Mouse (Mus musculus) stomach, embryonic 16.5 days (tissue): Measurements from ENCODE around the gene Capn11. TPM values are rescaled to one million over a fixed set of nuclear protein-coding genes. Genes with fewer than 3 reads are reported as not detected.
"Not testable (repeated sequence)": the region's sequence is repeated elsewhere in the genome, so short reads cannot be mapped to it uniquely, and the experiment has no call there.

Experiments used
- ATAC-seq: fragments of 200-750 bp; cut with Nextera tagmentation; 2 replicates; pipeline ENCODE4 v1.8.0; 2017; ENCODE audit warnings: moderate number of reproducible peaks, moderate TSS enrichment; ENCODE audit not compliant: insufficient read depth, low FRiP score
- H3K27ac ChIP-seq: fragments of 300-500 bp; sonication (generic); 2 replicates; pipeline ENCODE4 v1.5.1; 2014; ENCODE audit warnings: low read length
- H3K27me3 ChIP-seq: fragments of 300-500 bp; sonication (generic); 2 replicates; pipeline ENCODE4 v1.6.1; 2014; ENCODE audit warnings: low read length, control low read depth, mixed read lengths; ENCODE audit not compliant: control insufficient read depth, insufficient read depth
- H3K36me3 ChIP-seq: fragments of 300-500 bp; sonication (generic); 2 replicates; pipeline ENCODE4 v1.6.1; 2014; ENCODE audit warnings: low read length; ENCODE audit not compliant: control insufficient read depth, insufficient read depth
- H3K4me1 ChIP-seq: fragments of 300-500 bp; sonication (generic); 2 replicates; pipeline ENCODE4 v1.6.1; 2014; ENCODE audit warnings: low read length, control low read depth, mixed read lengths; ENCODE audit not compliant: control insufficient read depth, insufficient read depth
- H3K4me2 ChIP-seq: fragments of 300-500 bp; sonication (generic); 2 replicates; pipeline ENCODE4 v1.6.1; 2014; ENCODE audit warnings: low read depth, low read length, mixed read lengths
- H3K4me3 ChIP-seq: fragments of 300-500 bp; sonication (generic); replicated peaks from 2 replicates; pipeline ENCODE4 v1.5.1; 2014; ENCODE audit warnings: mild to moderate bottlenecking, low read length
- H3K9ac ChIP-seq: fragments of 300-500 bp; sonication (generic); 2 replicates; pipeline ENCODE4 v1.6.1; 2014; ENCODE audit warnings: low read length
- H3K9me3 ChIP-seq: fragments of 300-500 bp; sonication (generic); replicated peaks from 2 replicates; pipeline ENCODE4 v1.6.1; 2016; ENCODE audit warnings: low read length, control low read depth; ENCODE audit not compliant: control insufficient read depth
- WGBS: fragments of 180-500 bp; shearing (Covaris S2); extraction: QIAGEN DNeasy Blood & Tissue Kit; methylation state at CpG from one replicate; pipeline ENCODE4 v1.1.7; 2014; 5-methylcytosine and 5-hydroxymethylcytosine counted together
- polyA plus RNA-seq: library from polyadenylated mRNA; unstranded; fragments of >200 nt; fragmentation: Nextera tagmentation; extraction: Ambion mirVana; gene quantifications from 2 replicates; pipeline ENCODE4 v1.2.1, GENCODE M21; 2015

The Capn11 gene
- polyA plus RNA-seq, 1 experiment from 2014 or later = 0.45 TPM

GRCm38 (mm10) chr17:45626577-45627134, 32.5 kb downstream of the Capn11 start:
- 25% methylated on average over 15 of the region's 15 CpGs for WGBS
- Histone ChIP-seq H3K4me1 (peaks cover 11% of the 10 kb centered on the region), H3K27me3 (no peaks in the 10 kb centered on the region), H3K4me3 (no peak overlapping the region; the same call in 1 of the 2 replicates), H3K9ac (0 out of 2 replicates have a peak overlapping the region, but pooled peaks have one; percentile 28), H3K9me3 (no peaks in the 10 kb centered on the region), H3K27ac (no peak overlapping the region), H3K4me2 (peak overlapping the region; percentile 38), H3K36me3 (no peaks in the 10 kb centered on the region)
- no peak; the same call in 1 of the 2 replicates for ATAC-seq

DNA sequence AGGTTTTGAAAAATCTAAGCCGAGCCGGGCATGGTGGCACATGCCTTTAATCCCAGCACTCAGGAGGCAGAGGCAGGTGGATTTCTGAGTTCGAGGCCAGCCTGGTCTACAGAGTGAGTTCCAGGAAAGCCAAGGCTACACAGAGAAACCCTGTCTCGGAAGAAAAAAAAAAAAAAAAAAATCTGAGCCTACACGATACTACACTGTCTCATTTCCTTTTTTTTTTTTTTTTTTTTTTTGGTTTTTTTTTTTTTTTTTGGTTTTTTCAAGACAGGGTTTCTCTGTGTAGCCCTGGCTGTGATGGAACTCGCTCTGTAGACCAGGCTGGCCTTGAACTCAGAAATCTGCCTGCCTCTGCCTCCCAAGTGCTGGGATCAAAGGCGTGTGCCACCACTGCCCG, 35.7 kb downstream of the Capn11 start:
- H3K4me3 ChIP-seq, H3K4me2 ChIP-seq, H3K9ac ChIP-seq, H3K27me3 ChIP-seq, ATAC-seq, H3K9me3 ChIP-seq, H3K36me3 ChIP-seq, H3K27ac ChIP-seq: not testable (repeated sequence)
- H3K4me1 ChIP-seq = peaks cover 16% of the 10 kb centered on the region
- WGBS = 87% methylated on average over 8 of the region's 8 CpGs

DNA sequence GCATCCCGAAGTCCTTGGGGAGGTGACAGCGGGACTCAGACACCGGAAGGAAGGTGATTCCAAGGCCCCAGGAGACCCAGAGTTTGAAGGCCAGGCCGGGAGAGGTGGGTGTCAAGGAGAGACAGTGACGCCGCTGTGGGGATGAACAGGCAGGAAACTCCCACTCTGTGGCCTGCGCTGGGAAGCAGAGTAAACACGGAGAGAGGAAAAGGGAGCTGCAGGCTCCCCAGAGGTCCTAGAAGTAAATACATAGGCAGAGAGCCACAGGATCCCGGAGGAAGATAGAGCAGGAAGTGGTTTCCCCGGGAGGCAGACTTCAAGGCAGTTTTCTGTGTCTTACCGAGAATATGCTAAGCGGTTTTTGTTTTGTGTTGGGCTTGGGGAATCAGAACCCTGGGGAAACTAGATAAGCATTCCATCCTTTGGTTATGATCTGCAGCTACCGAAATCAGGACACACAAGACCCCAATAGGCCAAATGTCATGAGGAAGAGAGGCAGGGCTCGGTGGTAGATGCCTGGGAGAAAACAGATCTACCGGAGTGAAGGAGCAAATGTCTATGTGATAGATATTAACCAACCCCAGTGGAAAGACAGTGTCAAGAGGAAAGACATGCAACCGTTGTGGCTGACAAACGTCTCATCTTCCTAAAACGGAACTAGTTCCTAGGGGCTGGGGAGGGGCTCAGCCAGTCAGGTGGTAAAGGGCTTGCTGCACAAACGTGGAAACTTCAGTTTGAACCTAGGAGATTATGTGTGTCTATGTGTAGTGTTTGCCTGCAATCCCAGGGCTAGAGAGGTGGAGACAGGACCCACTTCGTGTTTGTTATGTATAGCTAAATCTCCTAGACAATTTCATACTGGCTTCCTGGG, 39.5 kb downstream of the Capn11 start:
- H3K4me2 ChIP-seq = peak overlapping the region; percentile 51
- no peaks in the 10 kb centered on the region for H3K9me3 ChIP-seq
- 19% methylated on average over 20 of the region's 20 CpGs for WGBS

DNA sequence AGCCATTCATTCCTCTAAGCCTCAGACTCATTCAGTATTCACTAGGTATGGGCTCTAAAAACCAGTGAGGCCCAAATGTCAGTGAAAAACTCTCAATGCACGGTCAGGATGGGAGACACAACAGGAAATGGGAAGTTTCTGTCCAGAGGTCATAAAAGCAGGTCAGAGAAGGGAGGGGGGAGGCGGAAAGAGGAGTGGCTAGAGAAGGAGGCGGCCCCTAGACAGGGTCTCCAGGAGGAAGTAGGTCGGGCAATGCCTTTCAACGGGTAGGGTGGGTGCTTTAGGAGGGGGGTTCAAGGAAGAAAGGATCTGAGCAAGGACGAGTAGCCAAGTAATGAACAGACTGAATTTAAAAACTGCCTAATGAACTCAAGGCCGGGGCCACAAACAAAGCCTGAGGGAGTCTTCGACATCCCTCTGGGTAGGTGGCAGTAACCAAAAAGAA, 40.2 kb downstream of the Capn11 start:
- no peaks in the 10 kb centered on the region for H3K9me3 ChIP-seq
- H3K4me3 ChIP-seq = peak overlapping the region; percentile 23; the same call in 1 of the 2 replicates
- peak; percentile 73; the same call in 1 of the 2 replicates for ATAC-seq
- no peaks in the 10 kb centered on the region for H3K27me3 ChIP-seq
- H3K4me1 ChIP-seq = peaks cover 12% of the 10 kb centered on the region
- H3K4me2 ChIP-seq = peak overlapping the region; percentile 51
- H3K27ac ChIP-seq = peak overlapping the region; percentile 80
- WGBS = 27% methylated on average over 8 of the region's 8 CpGs
- no peaks in the 10 kb centered on the region for H3K36me3 ChIP-seq
- H3K9ac ChIP-seq = peak overlapping the region; percentile 57; the same call in 1 of the 2 replicates

More for the DNA sequence above, 39.5 kb downstream of the Capn11 start:
- no peaks in the 10 kb centered on the region for H3K27me3 ChIP-seq
- H3K4me3 ChIP-seq = peak overlapping the region; percentile 23; the same call in 1 of the 2 replicates
- no peaks in the 10 kb centered on the region for H3K36me3 ChIP-seq
- H3K27ac ChIP-seq = peak overlapping the region; percentile 80
- H3K9ac ChIP-seq = peak overlapping the region; percentile 57; the same call in 1 of the 2 replicates
- H3K4me1 ChIP-seq = peaks cover 12% of the 10 kb centered on the region
- no peak; the same call in 1 of the 2 replicates for ATAC-seq

DNA sequence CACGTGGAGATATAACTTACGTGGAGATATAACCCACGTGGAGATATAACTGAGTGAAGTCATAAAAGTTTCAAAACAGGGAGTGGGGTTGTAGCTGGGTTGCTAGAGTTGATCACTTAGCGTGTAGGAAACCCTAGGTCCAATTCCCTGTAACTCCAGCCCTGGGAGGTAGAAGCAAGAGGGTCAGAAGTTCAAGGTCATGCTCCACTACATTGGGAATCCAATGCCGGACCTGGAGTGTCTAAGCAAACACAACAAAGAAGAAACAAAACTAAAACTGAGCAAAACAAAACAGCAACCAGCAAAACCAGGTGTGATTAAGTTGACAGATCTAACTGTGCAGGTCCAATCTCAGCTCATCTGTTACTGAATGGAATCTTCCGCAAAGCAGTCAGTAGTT, 41.5 kb downstream of the Capn11 start:
- ATAC-seq = no peak
- Histone ChIP-seq H3K27ac (no peak overlapping the region), H3K4me3 (no peak overlapping the region), H3K9ac (no peak overlapping the region), H3K4me2 (no peak overlapping the region), H3K4me1 (peaks cover 12% of the 10 kb centered on the region), H3K36me3 (no peaks in the 10 kb centered on the region), H3K27me3 (no peaks in the 10 kb centered on the region), H3K9me3 (no peaks in the 10 kb centered on the region)
- 82% methylated on average over 6 of the region's 6 CpGs for WGBS

DNA sequence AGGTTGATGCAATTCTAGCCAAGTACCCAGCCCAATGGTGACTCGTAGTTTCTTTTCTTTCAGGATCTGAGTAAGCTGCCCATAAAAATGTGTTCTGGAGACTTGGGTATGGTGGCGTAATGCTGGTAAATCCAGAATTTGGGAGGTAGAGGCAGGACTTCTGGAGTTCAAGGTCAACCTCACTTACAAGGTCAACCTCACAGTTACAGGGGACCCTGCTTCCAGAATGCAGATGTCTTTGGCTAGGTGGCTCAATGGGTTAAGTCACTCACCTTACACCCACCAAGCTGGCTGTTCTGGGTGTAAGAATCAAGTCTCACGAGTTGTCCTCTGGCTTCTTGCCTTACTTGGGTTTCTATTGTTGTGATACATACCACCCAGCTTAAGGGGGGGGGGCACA, 42.4 kb downstream of the Capn11 start:
- Histone ChIP-seq H3K36me3 (no peaks in the 10 kb centered on the region), H3K27ac (no peak overlapping the region), H3K9ac (no peak overlapping the region), H3K4me3 (no peak overlapping the region), H3K4me1 (peaks cover 15% of the 10 kb centered on the region), H3K27me3 (no peaks in the 10 kb centered on the region), H3K4me2 (no peak overlapping the region), H3K9me3 (no peaks in the 10 kb centered on the region)
- ATAC-seq = no peak
- WGBS = 74% methylated on average over 3 of the region's 3 CpGs

DNA sequence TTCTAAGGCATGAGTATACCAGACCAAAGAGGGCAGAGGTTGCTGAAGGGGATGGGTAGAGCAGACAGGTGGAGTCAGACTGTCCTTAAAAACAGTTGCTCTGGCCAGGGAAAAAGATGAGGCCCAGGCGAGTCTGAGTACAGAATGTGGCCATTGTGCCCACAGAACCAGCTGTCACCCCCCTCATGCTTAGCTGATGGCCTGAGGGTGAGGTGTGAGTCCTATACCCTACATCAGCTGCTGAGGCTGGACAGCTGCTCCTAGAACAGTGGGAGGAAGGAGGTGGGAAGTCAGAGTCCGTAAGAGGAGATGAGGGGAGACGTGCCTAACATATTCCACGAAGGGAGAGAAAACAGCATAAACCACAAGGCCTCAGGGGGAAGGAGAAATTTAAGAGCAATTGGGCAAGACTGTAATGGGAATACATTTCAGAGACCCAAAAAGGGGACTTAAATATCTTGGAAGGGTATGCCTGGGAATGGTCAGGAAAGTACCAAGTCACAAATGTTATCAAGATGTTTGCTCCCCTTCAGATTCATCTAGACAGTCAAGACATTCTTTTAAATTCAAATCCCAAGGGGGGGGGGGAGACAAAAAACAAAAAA, 43.0 kb downstream of the Capn11 start:
- no peak overlapping the region for H3K27ac ChIP-seq
- no peaks in the 10 kb centered on the region for H3K9me3 ChIP-seq
- H3K4me3 ChIP-seq = no peak overlapping the region
- no peaks in the 10 kb centered on the region for H3K27me3 ChIP-seq
- H3K9ac ChIP-seq = no peak overlapping the region; the same call in 1 of the 2 replicates
- WGBS = 52% methylated on average over 4 of the region's 4 CpGs
- H3K36me3 ChIP-seq = no peaks in the 10 kb centered on the region
- H3K4me1 ChIP-seq = peaks cover 17% of the 10 kb centered on the region
- H3K4me2 ChIP-seq = no peak overlapping the region
- ATAC-seq = no peak

DNA sequence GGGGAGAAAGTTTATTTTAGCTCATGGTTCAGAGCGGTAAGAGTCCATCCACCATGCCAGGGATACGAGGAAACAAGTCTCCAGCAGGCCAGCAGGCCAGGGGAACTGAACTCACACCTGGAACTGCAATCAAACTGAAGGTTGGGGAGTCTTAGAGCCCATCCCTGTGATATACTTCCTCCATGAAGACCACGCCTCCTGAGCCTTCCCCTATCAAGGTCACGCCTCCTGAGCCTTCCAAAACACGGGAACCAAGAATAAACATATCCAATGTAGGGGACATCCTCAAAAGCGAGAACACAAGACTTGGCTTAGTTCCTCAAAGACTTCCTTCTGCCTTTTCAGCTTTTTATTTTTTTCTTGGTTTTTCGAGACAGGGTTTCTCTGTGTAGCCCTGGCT, 46.2 kb downstream of the Capn11 start:
- no peak for ATAC-seq
- no peak overlapping the region for H3K4me2 ChIP-seq
- 0 out of 2 replicates have a peak, but pooled peaks cover 5% of the 10 kb centered on the region for H3K4me1 ChIP-seq
- no peaks in the 10 kb centered on the region for H3K27me3 ChIP-seq
- no peaks in the 10 kb centered on the region for H3K9me3 ChIP-seq
- H3K36me3 ChIP-seq = no peaks in the 10 kb centered on the region
- WGBS = 82% methylated on average over 7 of the region's 7 CpGs
- H3K4me3 ChIP-seq = no peak overlapping the region
- no peak overlapping the region for H3K27ac ChIP-seq
- H3K9ac ChIP-seq = no peak overlapping the region

DNA sequence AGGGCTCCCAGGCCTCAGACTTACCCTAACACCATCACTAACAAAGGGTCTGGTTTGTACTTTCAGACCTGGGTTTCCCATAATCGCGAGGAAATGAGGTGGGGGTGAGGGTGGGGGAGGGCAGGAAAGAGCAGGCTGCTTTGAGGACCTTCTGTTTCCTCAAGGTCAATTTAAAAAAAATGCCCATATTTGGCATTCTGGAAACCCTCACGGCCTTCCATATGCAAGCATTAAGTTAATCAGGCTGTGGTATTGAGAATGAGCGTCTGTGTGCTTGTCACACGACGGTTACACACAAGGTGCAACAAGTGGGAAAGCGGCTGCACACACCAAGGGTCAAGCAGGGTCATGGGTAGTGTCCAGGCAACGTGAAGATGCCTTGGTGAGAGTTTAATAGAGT, 47.1 kb downstream of the Capn11 start:
- no peak overlapping the region for H3K27ac ChIP-seq

More for the DNA sequence above, 47.1 kb downstream of the Capn11 start:
- no peaks in the 10 kb centered on the region for H3K36me3 ChIP-seq
- H3K9ac ChIP-seq = no peak overlapping the region
- no peak overlapping the region for H3K4me3 ChIP-seq
- H3K4me2 ChIP-seq = no peak overlapping the region
- no peaks in the 10 kb centered on the region for H3K9me3 ChIP-seq
- no peak for ATAC-seq
- no peaks in the 10 kb centered on the region for H3K27me3 ChIP-seq
- 72% methylated on average over 8 of the region's 8 CpGs for WGBS
- 0 out of 2 replicates have a peak, but pooled peaks cover 5% of the 10 kb centered on the region for H3K4me1 ChIP-seq
